ENCODE assay signal across 9 mouse cellular contexts in the genomic region with DNA sequence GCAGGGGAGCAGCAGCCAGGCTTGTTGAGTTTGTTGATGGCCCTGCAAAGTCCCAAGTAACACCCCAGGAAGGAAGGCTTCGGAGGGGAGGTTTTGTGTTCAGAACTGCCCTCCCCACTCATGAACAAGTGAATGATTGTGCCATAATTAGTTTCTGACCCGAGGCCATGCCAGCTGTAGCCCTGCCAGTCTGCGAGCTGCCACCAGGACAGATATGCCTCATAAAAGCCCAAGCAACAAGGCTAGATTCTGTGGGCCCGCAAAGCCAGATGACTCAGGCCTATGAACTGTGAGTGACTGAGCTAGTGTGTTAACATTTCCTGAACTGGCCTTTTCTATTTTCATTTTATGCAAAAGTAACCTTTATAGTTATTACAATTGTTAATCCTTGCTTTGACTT. TPM values are rescaled to one million over a fixed set of nuclear protein-coding genes. Genes with fewer than 3 reads are reported as not detected.
A peak's percentile ranks its signal among the peaks of the same experiment; 100 is the strongest.
DNase-seq lines count a peak whose midpoint lies in the region; ATAC-seq and TF ChIP-seq lines count a peak whose summit lies in the region.
"Had no signal": no experiment of that assay in that cellular context is flagged by ENCODE, and none has a peak within 500 bp of the region (broad histone marks: within the 10 kb centered on the region; RNA-seq: fewer than 3 reads in every experiment).

No protein-coding gene starts in this region.

- H3K4me3 ChIP-seq in heart, embryonic 11.5 days (ENCODE audit: low read depth, low read length) = no peak overlapping the region
- H3K4me3 ChIP-seq in embryonic fibroblast, embryonic 13.5 days (ENCODE audit: insufficient read depth, low read length) = no peak overlapping the region
- no peak overlapping the region for H3K4me3 ChIP-seq in stomach, postnatal 0 days (ENCODE audit: low read depth, low read length)
- H3K4me3 ChIP-seq: limb, embryonic 15.5 days had no signal

- peak; percentile 5 for DNase-seq in heart, adult 8-10 months (ENCODE audit: low spot score)
- DNase-seq in Patski (ENCODE audit: low read depth, low spot score) = peak; percentile 66
- peak; percentile 19 to 26 for DNase-seq in layer of hippocampus, postnatal 14 days (ENCODE audit: low spot score in 2 of 2)
- no peak for DNase-seq in stomach, postnatal 0 days (ENCODE audit: low spot score)
- no peak for DNase-seq in gastrocnemius, adult 18-20 months (ENCODE audit: low spot score)
- DNase-seq in urinary bladder, adult 18-20 months (ENCODE audit: low spot score in 2 of 2) = no peak

- CTCF ChIA-PET in Patski (lab: Charles Lee) = interaction anchor here (0.7 to 2.0 kb wide), 2 partner anchors 18 to 27 kb away, joined by 3 to 7 read pairs; no protein-coding TSS in a partner anchor

- no peak overlapping the region for H3K4me2 ChIP-seq in heart, embryonic 11.5 days
- H3K4me2 ChIP-seq in stomach, postnatal 0 days (replicated peaks; ENCODE audit: low read depth) = no peak overlapping the region
- H3K4me2 ChIP-seq: limb, embryonic 15.5 days had no signal

- TF ChIP-seq CTCF in Patski (IDR thresholded peaks at IDR 0.05) = peak; percentile 8
- no peak for TF ChIP-seq CTCF in embryonic fibroblast, embryonic 13.5 days (IDR thresholded peaks at IDR 0.05; ENCODE audit: borderline replicate concordance, insufficient read depth, low read length)
- no peak for TF ChIP-seq CTCF in stomach, postnatal 0 days (IDR thresholded peaks at IDR 0.05; ENCODE audit: low read depth)

- WGBS in heart, embryonic 11.5 days (ENCODE audit: insufficient replicate concordance) = 68% methylated on average over 4 of the region's 4 CpGs
- 63% methylated on average over 4 of the region's 4 CpGs for WGBS in stomach, postnatal 0 days

- no peak for TF ChIP-seq EP300 in stomach, postnatal 0 days (optimal IDR thresholded peaks at IDR 0.05)

- TF ChIP-seq POLR2A in embryonic fibroblast, embryonic 13.5 days (IDR thresholded peaks at IDR 0.05; ENCODE audit: low read depth, low read length) = no peak

- H3K9ac ChIP-seq in heart, embryonic 11.5 days (ENCODE audit: low read depth, low read length) = no peak overlapping the region
- H3K9ac ChIP-seq in stomach, postnatal 0 days (ENCODE audit: low read length) = no peak overlapping the region
- H3K9ac ChIP-seq: limb, embryonic 15.5 days had no signal

- no peak overlapping the region for H3K27ac ChIP-seq in heart, embryonic 11.5 days (ENCODE audit: low read depth, low read length)
- peak overlapping the region; percentile 89 for H3K27ac ChIP-seq in embryonic fibroblast, embryonic 13.5 days (ENCODE audit: insufficient read depth, low read length)
- H3K27ac ChIP-seq in stomach, postnatal 0 days (replicated peaks) = no peak overlapping the region
- H3K27ac ChIP-seq: limb, embryonic 15.5 days had no signal

- no peaks in the 10 kb centered on the region for H3K27me3 ChIP-seq in heart, embryonic 11.5 days (ENCODE audit: control insufficient read depth, insufficient read depth, low read length)
- no peaks in the 10 kb centered on the region for H3K27me3 ChIP-seq in Patski
- H3K27me3 ChIP-seq in stomach, postnatal 0 days (ENCODE audit: control insufficient read depth, insufficient read depth, low read length) = no peaks in the 10 kb centered on the region
- H3K27me3 ChIP-seq: limb, embryonic 15.5 days had no signal

- no peaks in the 10 kb centered on the region for H3K36me3 ChIP-seq in heart, embryonic 11.5 days (ENCODE audit: control insufficient read depth, insufficient read depth, low read length)
- no peaks in the 10 kb centered on the region for H3K36me3 ChIP-seq in stomach, postnatal 0 days (ENCODE audit: control insufficient read depth, insufficient read depth, low read length)
- H3K36me3 ChIP-seq: limb, embryonic 15.5 days had no signal

- no peaks in the 10 kb centered on the region for H3K4me1 ChIP-seq in heart, embryonic 11.5 days (ENCODE audit: control insufficient read depth, insufficient read depth, low read length)
- peaks cover 2% of the 10 kb centered on the region; the same call in 1 of the 2 replicates for H3K4me1 ChIP-seq in embryonic fibroblast, embryonic 13.5 days (ENCODE audit: control insufficient read depth, insufficient read depth, low read length)
- no peaks in the 10 kb centered on the region for H3K4me1 ChIP-seq in stomach, postnatal 0 days (replicated peaks; ENCODE audit: control insufficient read depth, insufficient read depth)
- H3K4me1 ChIP-seq: limb, embryonic 15.5 days had no signal

- no peak for ATAC-seq in heart, embryonic 11.5 days (replicated peaks; ENCODE audit: insufficient number of reproducible peaks, low FRiP score, low TSS enrichment)
- peak; percentile 99 for ATAC-seq in Patski
- ATAC-seq in stomach, postnatal 0 days (ENCODE audit: low FRiP score, low TSS enrichment) = no peak

- H3K9me3 ChIP-seq in heart, embryonic 11.5 days (replicated peaks; ENCODE audit: control insufficient read depth, low read length) = no peaks in the 10 kb centered on the region
- H3K9me3 ChIP-seq in stomach, postnatal 0 days (ENCODE audit: control insufficient read depth, low read length) = no peaks in the 10 kb centered on the region
- H3K9me3 ChIP-seq: limb, embryonic 15.5 days had no signal

- in situ Hi-C loops in Patski (cut with MboI; ENCODE audit: low pct_unique_long_range_greater_than_20kb) = no loop called here

- POLR2A ChIA-PET in Patski (lab: Charles Lee) = no interaction called here

RNA-seq across cellular contexts. Expression of gene Shroom4, which starts 48.3 kb away (rescaled TPM):
- 10 to 100 TPM; 11.9 to 17.4 (median 14.1) TPM for total RNA-seq in heart, adult 8-10 months (2022)
- polyA plus RNA-seq in heart, embryonic 11.5 days (2014; fragmentation: Nextera tagmentation; extraction: Ambion mirVana) = 5.2 and 6.5 TPM in 2 replicates
- polyA plus RNA-seq in Patski (2021) = 30.8 TPM
- 21.9 and 26.5 TPM in 2 replicates for polyA plus RNA-seq in embryonic fibroblast, embryonic 13.5 days (2011; ENCODE audit: insufficient read length, low read depth, missing spikeins)
- 1 to 10 TPM; 6.0 to 6.6 TPM for total RNA-seq in layer of hippocampus, postnatal 14 days (2021)
- 0.59 and 0.76 TPM in 2 replicates for polyA plus RNA-seq in stomach, postnatal 0 days (2015; fragmentation: Nextera tagmentation; extraction: Ambion mirVana)
- 1 to 10 TPM; 4.6 to 4.7 TPM for total RNA-seq in gastrocnemius, adult 18-20 months (2021)

Comparison
In these comparisons a context has a peak if more than half of its experiments do, and no peak if none do; other contexts are left out.
1. DNase-seq: peak in heart, adult 8-10 months (single experiment), Patski (single experiment) and layer of hippocampus, postnatal 14 days (2 of 2); none in stomach, postnatal 0 days (single experiment), gastrocnemius, adult 18-20 months (single experiment) and urinary bladder, adult 18-20 months (0 of 2).